Mouse (Mus musculus) limb, embryonic 14.5 days (tissue): ENCODE data around the gene Gm8439. TPM values are rescaled to one million over a fixed set of nuclear protein-coding genes. Genes with fewer than 3 reads are reported as not detected.

Source experiments
- ATAC-seq: fragments of 200-750 bp; cut with Nextera tagmentation; 2 replicates; pipeline ENCODE4 v1.8.0; 2017; ENCODE audit warnings: low read depth, moderate number of reproducible peaks, moderate TSS enrichment; ENCODE audit not compliant: low FRiP score
- DNase-seq: peaks from one replicate; pipeline ENCODE4 v3.0.0-alpha.2; 2015; ENCODE audit warnings: low spot score
- H3K27ac ChIP-seq: fragments of 300-500 bp; sonication (generic); replicated peaks from 2 replicates; pipeline ENCODE4 v1.5.1; 2014; ENCODE audit warnings: low read depth, mild to moderate bottlenecking, low read length, moderate library complexity, mixed read lengths
- H3K27me3 ChIP-seq: fragments of 300-500 bp; sonication (generic); 2 replicates; pipeline ENCODE4 v1.6.1; 2014; ENCODE audit warnings: low read length, mixed read lengths; ENCODE audit not compliant: control insufficient read depth, insufficient read depth
- H3K36me3 ChIP-seq: fragments of 300-500 bp; sonication (generic); 2 replicates; pipeline ENCODE4 v1.6.1; 2014; ENCODE audit warnings: mild to moderate bottlenecking, low read length, moderate library complexity, mixed read lengths; ENCODE audit not compliant: control insufficient read depth, insufficient read depth
- H3K4me1 ChIP-seq: fragments of 300-500 bp; sonication (generic); 2 replicates; pipeline ENCODE4 v1.6.1; 2014; ENCODE audit warnings: antibody characterized with exemption, low read length, mixed read lengths; ENCODE audit not compliant: control insufficient read depth, insufficient read depth
- H3K4me2 ChIP-seq: fragments of 300-500 bp; sonication (generic); replicated peaks from 2 replicates; pipeline ENCODE4 v1.6.1; 2014; ENCODE audit warnings: low read depth, mild to moderate bottlenecking, low read length, moderate library complexity; ENCODE audit not compliant: severe bottlenecking
- H3K4me3 ChIP-seq: fragments of 300-500 bp; sonication (generic); replicated peaks from 2 replicates; pipeline ENCODE4 v1.5.1; 2014; ENCODE audit warnings: low read length
- H3K9ac ChIP-seq: fragments of 300-500 bp; sonication (generic); 2 replicates; pipeline ENCODE4 v1.6.1; 2014; ENCODE audit warnings: mild to moderate bottlenecking, low read depth, low read length, moderate library complexity; ENCODE audit not compliant: severe bottlenecking
- H3K9me3 ChIP-seq: fragments of 300-500 bp; sonication (generic); 2 replicates; pipeline ENCODE4 v1.6.1; 2016; ENCODE audit warnings: low read length; ENCODE audit not compliant: control insufficient read depth
- POLR2A ChIP-seq: fragments of 200-500 bp; IDR thresholded peaks from 2 replicates; pipeline ENCODE4 v1.8.0; 2012; ENCODE audit warnings: inconsistent platforms, mild to moderate bottlenecking, moderate library complexity, borderline replicate concordance; ENCODE audit not compliant: insufficient read depth, insufficient read length; ENCODE audit errors: extremely low read depth
- WGBS: fragments of 180-500 bp; shearing (Covaris S2); extraction: QIAGEN DNeasy Blood & Tissue Kit; methylation state at CpG from one replicate; pipeline ENCODE4 v1.1.7; 2014; 5-methylcytosine and 5-hydroxymethylcytosine counted together
- polyA plus RNA-seq, 2 experiments: library from polyadenylated mRNA; depleted of rRNA in 1 of 2; stranded (reverse) in 1 of 2; unstranded in 1 of 2; fragments of >200 nt; fragmentation: Nextera tagmentation in 1 of 2; extraction: Ambion mirVana in 1 of 2; gene quantifications; 2 replicates each; pipeline versions ENCODE4 v1.2.1 to v1.2.3; 2012 to 2014

The Gm8439 gene
- polyA plus RNA-seq, 2 experiments: not detected

DNA sequence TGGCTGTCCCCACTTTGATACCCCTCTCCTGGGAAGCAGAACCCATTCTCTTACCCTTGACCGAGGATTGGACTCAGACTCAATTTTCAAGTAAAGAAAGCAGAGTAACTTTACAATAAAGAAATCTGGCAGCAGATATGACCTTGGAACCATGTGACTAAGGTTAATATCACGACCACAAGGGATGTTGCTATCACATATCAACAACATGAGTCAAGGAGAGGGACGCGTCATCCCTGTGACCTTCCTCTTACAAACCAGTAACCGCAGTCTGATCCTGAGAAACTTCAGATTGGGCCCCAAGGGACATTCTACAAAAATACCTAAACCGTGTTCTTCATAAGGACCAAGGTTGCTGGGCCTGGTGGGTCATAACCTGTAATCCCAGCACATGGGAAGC, 39.2 kb downstream of the Gm8439 start:
- TF ChIP-seq POLR2A: no peak
- Histone ChIP-seq H3K36me3 (no peaks in the 10 kb centered on the region), H3K4me1 (no peaks in the 10 kb centered on the region), H3K4me3 (no peak overlapping the region), H3K4me2 (no peak overlapping the region), H3K27me3 (no peaks in the 10 kb centered on the region), H3K27ac (no peak overlapping the region), H3K9ac (no peak overlapping the region), H3K9me3 (no peaks in the 10 kb centered on the region)
- 88% methylated on average over 6 of the region's 6 CpGs for WGBS
- no peak for DNase-seq
- ATAC-seq: no peak

DNA sequence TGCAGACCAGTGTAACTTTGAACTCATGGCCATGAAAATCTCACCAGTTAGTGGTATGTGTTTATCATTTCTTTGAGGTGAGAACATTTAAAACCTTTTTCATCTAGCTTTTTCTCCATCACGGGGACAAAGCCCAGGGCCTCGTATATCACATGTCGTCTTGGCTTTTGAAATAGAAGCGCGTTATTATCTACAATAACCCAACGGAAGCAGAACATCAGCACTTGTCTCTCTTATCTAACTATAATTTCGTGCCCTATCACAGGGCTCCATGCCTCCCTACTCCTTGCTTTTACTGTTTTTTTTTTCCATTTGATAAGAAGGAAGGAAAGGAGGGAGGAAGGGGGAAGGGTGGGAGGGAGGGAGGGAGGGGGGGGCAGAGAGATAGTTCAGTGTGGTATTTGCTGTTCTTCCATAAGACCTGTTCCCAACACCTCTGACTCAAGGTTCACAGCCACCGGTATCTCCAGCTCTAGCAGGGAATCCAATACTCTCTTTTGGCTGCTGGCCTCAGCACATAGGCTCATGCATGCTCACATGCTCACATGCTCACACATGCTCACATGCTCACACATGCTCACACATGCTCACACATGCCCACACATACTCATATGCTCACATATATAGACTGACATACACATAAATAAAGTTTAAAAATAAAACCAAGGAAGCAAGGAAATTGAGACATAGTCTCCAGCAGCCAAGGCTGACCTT, 41.8 kb downstream of the Gm8439 start:
- H3K27me3 ChIP-seq: no peaks in the 10 kb centered on the region
- no peak overlapping the region for H3K27ac ChIP-seq
- no peaks in the 10 kb centered on the region for H3K9me3 ChIP-seq
- 80% methylated on average over 8 of the region's 8 CpGs for WGBS
- DNase-seq (no peak), ATAC-seq (no peak)
- no peak overlapping the region for H3K4me3 ChIP-seq
- no peaks in the 10 kb centered on the region for H3K4me1 ChIP-seq
- no peak overlapping the region for H3K9ac ChIP-seq
- no peak overlapping the region for H3K4me2 ChIP-seq
- H3K36me3 ChIP-seq: no peaks in the 10 kb centered on the region
- no peak for TF ChIP-seq POLR2A

DNA sequence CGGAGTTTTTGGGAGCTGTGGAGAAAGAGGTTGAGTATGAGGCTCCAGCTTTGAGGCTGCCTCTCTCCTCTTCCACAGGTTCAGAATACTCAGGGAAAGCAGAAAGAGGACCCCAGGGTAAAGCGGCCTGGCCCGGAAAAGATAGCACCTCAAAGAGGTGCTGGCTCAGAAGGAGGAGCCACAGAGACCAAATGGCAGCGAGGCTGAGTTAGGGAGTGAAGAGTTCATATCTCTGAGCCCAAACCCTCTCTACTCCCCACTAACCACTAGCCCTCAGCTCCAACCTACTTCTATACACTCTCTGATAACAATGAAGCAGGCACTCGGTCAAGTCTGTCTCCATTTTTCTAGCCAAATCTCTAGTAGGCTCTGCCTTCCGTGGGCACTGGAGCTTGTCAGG, 43.3 kb downstream of the Gm8439 start:
- no peaks in the 10 kb centered on the region for H3K36me3 ChIP-seq
- 49% methylated on average over 6 of the region's 6 CpGs for WGBS
- H3K4me3 ChIP-seq: no peak overlapping the region
- no peaks in the 10 kb centered on the region for H3K27me3 ChIP-seq
- TF ChIP-seq POLR2A: no peak
- H3K9me3 ChIP-seq: no peaks in the 10 kb centered on the region
- no peak overlapping the region for H3K27ac ChIP-seq
- no peaks in the 10 kb centered on the region for H3K4me1 ChIP-seq
- H3K4me2 ChIP-seq: no peak overlapping the region
- no peak for DNase-seq
- no peak overlapping the region for H3K9ac ChIP-seq
- ATAC-seq: no peak

DNA sequence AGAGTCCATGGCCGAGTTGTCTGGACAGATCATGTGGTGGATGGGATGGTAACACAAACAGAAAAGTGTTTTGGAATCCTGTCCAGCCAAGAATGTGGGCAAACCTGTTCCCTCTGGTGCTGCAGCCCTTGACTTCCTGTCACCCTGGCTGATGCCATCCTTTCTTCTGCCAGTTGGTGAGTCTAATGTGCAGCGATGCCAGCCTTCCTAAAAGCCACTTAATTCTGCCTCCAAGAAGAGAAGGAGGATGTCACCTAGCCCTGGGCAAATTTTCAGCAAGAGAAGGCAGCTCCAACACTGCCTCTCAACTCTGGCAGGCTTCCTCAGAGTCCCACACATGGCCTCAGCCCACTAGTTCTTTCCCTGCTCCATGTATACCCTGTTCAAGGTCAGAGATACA, 46.8 kb downstream of the Gm8439 start:
- Histone ChIP-seq H3K4me3 (no peak overlapping the region), H3K27me3 (no peaks in the 10 kb centered on the region), H3K27ac (no peak overlapping the region), H3K9me3 (no peaks in the 10 kb centered on the region; the same call in 1 of the 2 replicates), H3K9ac (no peak overlapping the region), H3K4me2 (no peak overlapping the region), H3K36me3 (no peaks in the 10 kb centered on the region), H3K4me1 (no peaks in the 10 kb centered on the region)
- WGBS: 76% methylated on average over 2 of the region's 2 CpGs
- DNase-seq (no peak), ATAC-seq (no peak)
- TF ChIP-seq POLR2A: no peak

DNA sequence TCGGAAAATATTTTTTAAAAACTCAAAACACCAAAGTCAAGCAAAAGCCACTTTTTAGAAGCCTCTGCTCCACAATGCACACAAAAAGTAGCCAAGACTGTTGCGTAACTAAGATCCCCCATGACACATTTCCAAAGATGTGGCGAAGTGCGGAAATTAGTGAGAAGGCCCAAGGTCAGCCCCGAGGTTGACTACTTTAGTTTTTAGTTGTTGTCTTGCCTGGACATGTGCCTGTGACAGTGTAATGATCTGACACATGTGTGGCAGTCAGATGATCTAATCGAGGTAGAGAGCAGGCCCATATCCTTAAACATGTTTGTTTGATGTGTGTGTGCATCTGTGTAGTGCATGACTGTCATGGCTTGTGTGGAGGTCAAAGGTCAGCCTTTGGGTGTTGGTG, 53.4 kb downstream of the Gm8439 start:
- ATAC-seq (no peak), DNase-seq (no peak)
- Histone ChIP-seq H3K27ac (no peak overlapping the region), H3K4me3 (no peak overlapping the region), H3K4me1 (no peaks in the 10 kb centered on the region), H3K36me3 (no peaks in the 10 kb centered on the region), H3K9ac (no peak overlapping the region), H3K9me3 (no peaks in the 10 kb centered on the region; the same call in 1 of the 2 replicates), H3K27me3 (0 out of 2 replicates have a peak, but pooled peaks cover 2% of the 10 kb centered on the region), H3K4me2 (no peak overlapping the region)
- TF ChIP-seq POLR2A: no peak
- WGBS: 85% methylated on average over 6 of the region's 6 CpGs
